Mouse (Mus musculus) gastrocnemius, adult 8-10 months (tissue): Measurements from ENCODE around the gene Lgmn. TPM values are rescaled to one million over a fixed set of nuclear protein-coding genes. Genes with fewer than 3 reads are reported as not detected.

Source experiments
- DNase-seq, 2 experiments: peaks; one replicate each; pipeline ENCODE4 v3.0.0; 2022; ENCODE audit warnings: low spot score in 2 of 2
- total RNA-seq, 4 experiments: library from RNA; stranded (reverse); gene quantifications; 2 replicates each; pipeline ENCODE4 v1.2.4; 2022

Gene Lgmn
- total RNA-seq, result 10 to 100 TPM; 17.5 to 24.8 (median 18.9) TPM

- DNase-seq, result peak; percentile 97
Measured at GRCm38 (mm10) chr12:102439632-102440023, at the start of gene Lgmn. Lgmn (minus strand) TSS chr12:102439813.

- no peak for DNase-seq
Measured at GRCm38 (mm10) chr12:102484946-102485345, 45.3 kb upstream of the Lgmn start.

GRCm38 (mm10) chr12:102480481-102480880, 40.9 kb upstream of the Lgmn start:
- DNase-seq, result no peak

GRCm38 (mm10) chr12:102474411-102474810, 34.8 kb upstream of the Lgmn start:
- DNase-seq, result no peak

GRCm38 (mm10) chr12:102468894-102469764, 29.5 kb upstream of the Lgmn start, which contains the start of gene Golga5:
Golga5 (plus strand) TSS chr12:102469135.
- DNase-seq, result peak; percentile 97 to 99

GRCm38 (mm10) chr12:102468136-102468535, 28.5 kb upstream of the Lgmn start:
- DNase-seq, result no peak

- no peak for DNase-seq
Measured at GRCm38 (mm10) chr12:102464650-102465049, 25.0 kb upstream of the Lgmn start.

GRCm38 (mm10) chr12:102461177-102461576, 21.6 kb upstream of the Lgmn start:
- no peak for DNase-seq

- no peak for DNase-seq
Measured at GRCm38 (mm10) chr12:102460014-102460413, 20.4 kb upstream of the Lgmn start.

GRCm38 (mm10) chr12:102456467-102457193, 17.0 kb upstream of the Lgmn start:
- DNase-seq, result no peak

- no peak for DNase-seq
Measured at GRCm38 (mm10) chr12:102453581-102453980, 14.0 kb upstream of the Lgmn start.

- DNase-seq, result no peak
Measured at GRCm38 (mm10) chr12:102451126-102451851, 11.7 kb upstream of the Lgmn start.

GRCm38 (mm10) chr12:102450437-102450836, 10.8 kb upstream of the Lgmn start:
- DNase-seq, result no peak

- DNase-seq, result no peak
Measured at GRCm38 (mm10) chr12:102445436-102445835, 5.8 kb upstream of the Lgmn start.

- no peak for DNase-seq
Measured at GRCm38 (mm10) chr12:102443676-102444075, 4.1 kb upstream of the Lgmn start.

- no peak for DNase-seq
Measured at GRCm38 (mm10) chr12:102442639-102443038, 3.0 kb upstream of the Lgmn start.

- peak in 1 of 2 experiments; percentile 54 for DNase-seq
Measured at GRCm38 (mm10) chr12:102441141-102441540, 1.5 kb upstream of the Lgmn start.

- DNase-seq, result no peak
Measured at GRCm38 (mm10) chr12:102440551-102440950, 938 bp upstream of the Lgmn start.

- DNase-seq, result no peak
Measured at GRCm38 (mm10) chr12:102438983-102439631, 506 bp downstream of the Lgmn start.

- DNase-seq, result no peak
Measured at GRCm38 (mm10) chr12:102437952-102438351, 1.7 kb downstream of the Lgmn start.

GRCm38 (mm10) chr12:102436939-102437526, 2.6 kb downstream of the Lgmn start:
- DNase-seq, result no peak
